Mouse (Mus musculus) MEL (cell line): ENCODE results near the gene Tnik.

Experiments
- BHLHE40 ChIP-seq: IDR thresholded peaks from 2 replicates; pipeline ENCODE4 v1.6.1; 2012; ENCODE audit warnings: low read depth, mild to moderate bottlenecking, inconsistent platforms, low read length, improper control_type of control experiment, borderline replicate concordance
- CHD1 ChIP-seq: IDR thresholded peaks from 2 replicates; pipeline ENCODE4 v1.6.1; 2012; ENCODE audit warnings: low read depth, mild to moderate bottlenecking, inconsistent platforms, low read length, improper control_type of control experiment
- CTCF ChIP-seq, 3 experiments: IDR thresholded peaks in 2 of 3; conservative IDR thresholded peaks in 1 of 3; 2 replicates each; pipeline ENCODE4 v1.5.1; 2011 to 2012; ENCODE audit warnings: low read length in 3 of 3, low read depth in 2 of 3, mild to moderate bottlenecking in 2 of 3, improper control_type of control experiment in 1 of 3, inconsistent platforms in 1 of 3, mixed read lengths in 1 of 3, moderate library complexity in 1 of 3; ENCODE audit not compliant: control insufficient read depth in 1 of 3, insufficient read depth in 1 of 3, poor library complexity in 1 of 3, severe bottlenecking in 1 of 3
- E2F4 ChIP-seq: IDR thresholded peaks from 2 replicates; pipeline ENCODE4 v1.6.1; 2011; ENCODE audit warnings: low read depth, low read length, improper control_type of control experiment, borderline replicate concordance
- ELF1 ChIP-seq: IDR thresholded peaks from 2 replicates; pipeline ENCODE4 v1.6.1; 2014; ENCODE audit warnings: low read depth, mild to moderate bottlenecking, inconsistent platforms, low read length, improper control_type of control experiment, moderate library complexity
- EP300 ChIP-seq, 2 experiments: IDR thresholded peaks; 2 replicates each; pipeline ENCODE4 v1.6.1; 2011; ENCODE audit warnings: improper control_type of control experiment in 2 of 2, low read length in 2 of 2, low read depth in 1 of 2, mild to moderate bottlenecking in 1 of 2
- MAFK ChIP-seq: IDR thresholded peaks from 2 replicates; pipeline ENCODE4 v1.6.1; 2011; ENCODE audit warnings: low read depth, mild to moderate bottlenecking, low read length, improper control_type of control experiment, borderline replicate concordance
- MXI1 ChIP-seq: IDR thresholded peaks from 2 replicates; pipeline ENCODE4 v1.6.1; 2011; ENCODE audit warnings: mild to moderate bottlenecking, low read depth, low read length, improper control_type of control experiment
- SMC3 ChIP-seq: IDR thresholded peaks from 2 replicates; pipeline ENCODE4 v1.6.1; 2011; ENCODE audit warnings: low read depth, low read length, improper control_type of control experiment
- TAL1 ChIP-seq: IDR thresholded peaks from 2 replicates; pipeline ENCODE4 v1.6.1; 2012; ENCODE audit warnings: mild to moderate bottlenecking, inconsistent platforms, low read length, moderate library complexity, mixed read lengths
- USF1 ChIP-seq: IDR thresholded peaks from 2 replicates; pipeline ENCODE4 v1.6.1; 2014; ENCODE audit warnings: low read depth, mild to moderate bottlenecking, inconsistent platforms, low read length, improper control_type of control experiment, moderate library complexity

- no peak for TF ChIP-seq CTCF (IDR thresholded peaks at IDR 0.05 in 2 of 3, conservative IDR thresholded peaks at IDR 0.05 in 1 of 3; ENCODE audit: control insufficient read depth in 1 of 3, insufficient read depth in 1 of 3, low read depth in 2 of 3, low read length in 3 of 3, poor library complexity in 1 of 3, severe bottlenecking in 1 of 3)
- TF ChIP-seq BHLHE40 = no peak
- TF ChIP-seq ELF1 = no peak
- no peak for TF ChIP-seq MAFK
- TF ChIP-seq MXI1 = no peak
- TF ChIP-seq EP300 (IDR thresholded peaks at IDR 0.05; ENCODE audit: low read depth in 1 of 2, low read length in 2 of 2) = no peak
- no peak for TF ChIP-seq E2F4
- TF ChIP-seq SMC3 = no peak
- TF ChIP-seq CHD1 = no peak
- no peak for TF ChIP-seq TAL1
- TF ChIP-seq USF1 = no peak
These were observed 48.1 kb upstream of the Tnik start for GRCm38 (mm10) chr3:28214886-28215311.
